Mouse (Mus musculus) 3T3-L1 (cell line): ENCODE measurements at regions not wholly inside any gene's neighbourhood (a gene's known extent, or its start where the extent isn't known, plus 50 kb on each side); places are given as distances from the start of the nearest gene placed in this dataset.

Experiments
- DNase-seq: peaks from one replicate; pipeline ENCODE4 v3.0.0-alpha.2; 2015; ENCODE audit warnings: low read depth, low spot score

- DNase-seq: peak; percentile 82
These were observed 52.0 kb downstream of the Gm11983 start for GRCm38 (mm10) chr11:6785471-6785870.

- no peak for DNase-seq
These were observed 54.6 kb downstream of the Gm11983 start for GRCm38 (mm10) chr11:6782826-6783225.

GRCm38 (mm10) chr11:6779752-6780151 is 57.7 kb downstream of the Gm11983 start:
- DNase-seq: no peak

- DNase-seq: no peak
These were observed 58.7 kb downstream of the Gm11983 start for GRCm38 (mm10) chr11:6778596-6779360.

- DNase-seq: no peak
These were observed 59.9 kb downstream of the Gm11983 start for GRCm38 (mm10) chr11:6777566-6777965.

GRCm38 (mm10) chr11:6774656-6775055 is 62.8 kb downstream of the Gm11983 start:
- DNase-seq: no peak

- no peak for DNase-seq
These were observed 63.5 kb downstream of the Gm11983 start for GRCm38 (mm10) chr11:6773951-6774350.

- peak; percentile 49 for DNase-seq
These were observed 64.1 kb downstream of the Gm11983 start for GRCm38 (mm10) chr11:6773364-6773763.

- DNase-seq: no peak
These were observed 68.1 kb downstream of the Gm11983 start for GRCm38 (mm10) chr11:6769437-6769765.

- DNase-seq: peak; percentile 74
These were observed 68.6 kb downstream of the Gm11983 start for GRCm38 (mm10) chr11:6768599-6769436.

- DNase-seq: no peak
These were observed 70.7 kb downstream of the Gm11983 start for GRCm38 (mm10) chr11:6766725-6767124.

- no peak for DNase-seq
These were observed 72.0 kb downstream of the Gm11983 start for GRCm38 (mm10) chr11:6765333-6765957.

GRCm38 (mm10) chr11:6764186-6764585 is 73.3 kb downstream of the Gm11983 start:
- no peak for DNase-seq

GRCm38 (mm10) chr11:6763001-6763400 is 74.5 kb downstream of the Gm11983 start:
- DNase-seq: no peak

- no peak for DNase-seq
These were observed 75.4 kb downstream of the Gm11983 start for GRCm38 (mm10) chr11:6761876-6762628.

- no peak for DNase-seq
These were observed 77.9 kb downstream of the Gm11983 start for GRCm38 (mm10) chr11:6759578-6759977.

GRCm38 (mm10) chr11:6739439-6739838 is 81.1 kb downstream of the Ramp3 start:
- no peak for DNase-seq

GRCm38 (mm10) chr11:6738581-6738980 is 80.3 kb downstream of the Ramp3 start:
- no peak for DNase-seq

- DNase-seq: no peak
These were observed 79.8 kb downstream of the Ramp3 start for GRCm38 (mm10) chr11:6738163-6738562.

GRCm38 (mm10) chr11:6734746-6735430 is 76.6 kb downstream of the Ramp3 start:
- no peak for DNase-seq

GRCm38 (mm10) chr11:6731505-6731904 is 73.2 kb downstream of the Ramp3 start:
- no peak for DNase-seq
